Mouse (Mus musculus): Measurements from ENCODE around the gene Cd48. TPM values are rescaled to one million over a fixed set of nuclear protein-coding genes. Genes with fewer than 3 reads are reported as not detected.

Gene Cd48
- total and polyA plus RNA-seq, 2 experiments, result 2.4 to 5.3 TPM

DNA sequence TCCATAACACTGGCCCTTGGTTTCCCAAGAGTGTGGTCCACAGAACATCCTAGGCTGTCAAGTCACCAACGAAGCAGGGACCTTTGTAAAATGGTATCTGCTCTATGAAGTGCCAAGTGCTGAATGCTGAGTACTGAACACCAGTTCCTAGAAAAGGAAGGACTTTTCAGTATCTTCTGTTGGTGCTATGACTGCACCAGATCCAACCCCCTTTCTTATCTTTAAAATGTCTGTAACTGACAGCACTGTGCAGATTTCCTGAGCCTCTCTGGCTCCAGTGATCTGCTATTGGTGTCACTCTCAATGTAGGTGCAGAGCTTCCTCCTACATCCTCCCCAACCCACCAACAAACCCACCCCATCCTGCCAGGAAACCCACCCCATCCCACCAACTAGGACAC is 7.3 kb upstream of the Cd48 start:
- Histone ChIP-seq H3K79me2 (ENCODE audit: control insufficient read depth, insufficient read depth, low read length) (no peaks in the 10 kb centered on the region), H3K36me3 (ENCODE audit: control insufficient read depth, insufficient read depth, low read length) (no peaks in the 10 kb centered on the region), H3K9ac (ENCODE audit: low read depth, low read length) (no peak overlapping the region), H3K4me1 (ENCODE audit: control insufficient read depth, insufficient read depth, low read length) (no peaks in the 10 kb centered on the region), H3K4me3 (ENCODE audit: insufficient read depth, low read depth, low read length) (no peak overlapping the region), H3K27me3 (ENCODE audit: control insufficient read depth, insufficient read depth, low read length) (no peaks in the 10 kb centered on the region), H3K27ac (replicated peaks; ENCODE audit: insufficient read depth, low read depth, low read length) (no peak overlapping the region)
- WGBS, result 69% methylated on average over 1 of the region's 1 CpGs
- TF ChIP-seq CTCF (IDR thresholded peaks at IDR 0.05; ENCODE audit: low read depth, low read length), result no peak
- no peak for TF ChIP-seq POLR2A (IDR thresholded peaks at IDR 0.05; ENCODE audit: extremely low read depth, insufficient read depth, low read length)
- no peak for DNase-seq (ENCODE audit: extremely low read depth, low read depth, low spot score)

DNA sequence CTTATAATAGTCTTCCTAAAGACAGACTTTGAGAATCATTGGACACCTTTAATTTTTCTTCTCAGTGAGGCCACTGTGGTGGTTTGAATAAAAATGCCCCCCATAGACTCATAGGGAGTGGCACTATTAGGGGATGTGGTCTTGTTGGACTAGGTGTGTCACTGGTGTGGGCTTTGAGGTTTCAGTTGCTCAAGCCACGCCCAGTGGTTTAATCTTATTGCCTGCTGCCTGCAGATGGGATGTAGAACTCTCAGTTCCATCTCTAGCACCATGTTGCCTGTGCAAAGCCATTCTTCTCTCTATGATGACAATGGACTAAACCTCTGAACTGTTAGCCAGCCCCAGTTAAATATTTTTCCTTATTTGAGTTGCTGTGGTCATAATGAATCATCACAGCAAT is 4.1 kb upstream of the Cd48 start:
- Histone ChIP-seq H3K4me3 (ENCODE audit: insufficient read depth, low read depth, low read length) (no peak overlapping the region), H3K27ac (replicated peaks; ENCODE audit: insufficient read depth, low read depth, low read length) (no peak overlapping the region), H3K79me2 (ENCODE audit: control insufficient read depth, insufficient read depth, low read length) (no peaks in the 10 kb centered on the region), H3K9ac (ENCODE audit: low read depth, low read length) (no peak overlapping the region), H3K36me3 (ENCODE audit: control insufficient read depth, insufficient read depth, low read length) (no peaks in the 10 kb centered on the region), H3K4me1 (ENCODE audit: control insufficient read depth, insufficient read depth, low read length) (no peaks in the 10 kb centered on the region), H3K27me3 (ENCODE audit: control insufficient read depth, insufficient read depth, low read length) (no peaks in the 10 kb centered on the region)
- 76% methylated on average over 1 of the region's 1 CpGs for WGBS
- DNase-seq (ENCODE audit: extremely low read depth, low read depth, low spot score), result no peak
- no peak for TF ChIP-seq POLR2A (IDR thresholded peaks at IDR 0.05; ENCODE audit: extremely low read depth, insufficient read depth, low read length)
- no peak for TF ChIP-seq CTCF (IDR thresholded peaks at IDR 0.05; ENCODE audit: low read depth, low read length)

DNA sequence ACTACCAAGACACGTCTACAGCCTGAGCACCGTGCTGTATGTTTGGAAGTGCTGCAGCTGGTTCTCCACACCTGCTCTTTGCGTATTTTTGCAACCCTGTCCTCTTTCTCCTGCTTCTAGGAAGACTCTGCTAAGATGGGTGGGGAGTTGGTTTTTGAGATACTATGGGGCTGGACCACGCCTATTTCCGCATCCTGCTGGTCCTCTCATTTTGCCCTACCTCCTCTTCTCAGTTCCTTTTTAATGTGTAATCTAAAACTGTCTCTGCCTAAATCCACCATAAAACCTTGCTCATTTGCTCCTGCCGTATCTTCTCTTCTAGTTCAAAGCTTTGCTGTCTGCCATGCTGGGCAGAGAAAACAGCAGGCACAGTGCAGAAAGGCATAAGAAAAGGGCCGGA is 800 bp upstream of the Cd48 start:
- Histone ChIP-seq H3K36me3 (ENCODE audit: control insufficient read depth, insufficient read depth, low read length) (no peaks in the 10 kb centered on the region), H3K4me1 (ENCODE audit: control insufficient read depth, insufficient read depth, low read length) (no peaks in the 10 kb centered on the region), H3K9ac (ENCODE audit: low read depth, low read length) (no peak overlapping the region), H3K27me3 (ENCODE audit: control insufficient read depth, insufficient read depth, low read length) (no peaks in the 10 kb centered on the region), H3K4me3 (ENCODE audit: insufficient read depth, low read depth, low read length) (no peak overlapping the region), H3K79me2 (ENCODE audit: control insufficient read depth, insufficient read depth, low read length) (no peaks in the 10 kb centered on the region), H3K27ac (replicated peaks; ENCODE audit: insufficient read depth, low read depth, low read length) (no peak overlapping the region)
- peak; percentile 19 for DNase-seq (ENCODE audit: extremely low read depth, low read depth, low spot score)
- TF ChIP-seq CTCF (IDR thresholded peaks at IDR 0.05; ENCODE audit: low read depth, low read length), result no peak
- TF ChIP-seq POLR2A (IDR thresholded peaks at IDR 0.05; ENCODE audit: extremely low read depth, insufficient read depth, low read length), result no peak
- WGBS, result 79% methylated on average over 7 of the region's 7 CpGs

DNA sequence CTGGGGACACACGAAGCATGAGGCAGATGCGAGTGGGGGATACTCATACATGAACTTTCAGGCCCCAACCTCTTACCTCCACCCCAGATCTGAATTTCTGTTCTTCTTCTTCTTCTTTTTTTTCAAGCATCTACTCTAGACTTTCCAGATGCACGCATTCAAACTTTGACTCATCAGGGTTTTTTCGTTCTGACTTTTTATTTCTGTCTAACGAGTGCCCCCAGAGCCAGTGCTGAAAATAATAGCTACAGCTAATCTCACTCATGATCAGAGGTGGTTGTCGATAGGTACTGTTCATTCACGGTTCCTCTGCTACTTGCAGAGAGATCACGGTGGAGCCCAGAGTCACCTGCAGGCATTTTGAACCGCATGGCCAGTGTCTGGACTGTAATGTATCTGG is 3.1 kb downstream of the Cd48 start:
- no peak overlapping the region for H3K27ac ChIP-seq (replicated peaks; ENCODE audit: insufficient read depth, low read depth, low read length)
- H3K36me3 ChIP-seq (ENCODE audit: control insufficient read depth, insufficient read depth, low read length), result no peaks in the 10 kb centered on the region
- no peak overlapping the region for H3K9ac ChIP-seq (ENCODE audit: low read depth, low read length)
- H3K4me1 ChIP-seq (ENCODE audit: control insufficient read depth, insufficient read depth, low read length), result no peaks in the 10 kb centered on the region
- no peaks in the 10 kb centered on the region for H3K79me2 ChIP-seq (ENCODE audit: control insufficient read depth, insufficient read depth, low read length)
- DNase-seq (ENCODE audit: extremely low read depth, low read depth, low spot score), result no peak
- H3K4me3 ChIP-seq (ENCODE audit: insufficient read depth, low read depth, low read length), result no peak overlapping the region
- TF ChIP-seq POLR2A (IDR thresholded peaks at IDR 0.05; ENCODE audit: extremely low read depth, insufficient read depth, low read length) (no peak), CTCF (IDR thresholded peaks at IDR 0.05; ENCODE audit: low read depth, low read length) (no peak)
- WGBS, result 86% methylated on average over 9 of the region's 9 CpGs
- H3K27me3 ChIP-seq (ENCODE audit: control insufficient read depth, insufficient read depth, low read length), result no peaks in the 10 kb centered on the region

DNA sequence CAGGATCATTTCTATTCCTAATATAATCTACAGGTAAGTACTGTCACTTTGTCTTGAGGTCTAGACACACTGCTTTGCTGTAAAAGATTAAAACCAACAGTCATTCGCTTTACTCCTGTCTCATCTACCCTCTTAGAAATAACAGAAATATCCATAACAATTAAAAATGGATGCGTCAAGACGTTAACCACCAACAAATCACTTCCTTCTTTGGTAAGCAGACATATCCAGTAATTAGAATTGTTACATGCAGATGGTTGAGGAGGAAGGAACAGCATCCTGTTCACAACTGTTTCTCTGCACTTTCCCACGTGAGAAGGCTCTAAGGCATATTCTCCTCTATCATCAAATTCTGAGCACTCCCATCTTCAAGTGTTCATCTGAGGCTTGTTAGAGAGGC is 5.5 kb downstream of the Cd48 start:
- Histone ChIP-seq H3K79me2 (ENCODE audit: control insufficient read depth, insufficient read depth, low read length) (no peaks in the 10 kb centered on the region), H3K27me3 (ENCODE audit: control insufficient read depth, insufficient read depth, low read length) (no peaks in the 10 kb centered on the region), H3K4me1 (ENCODE audit: control insufficient read depth, insufficient read depth, low read length) (no peaks in the 10 kb centered on the region), H3K36me3 (ENCODE audit: control insufficient read depth, insufficient read depth, low read length) (no peaks in the 10 kb centered on the region), H3K27ac (replicated peaks; ENCODE audit: insufficient read depth, low read depth, low read length) (no peak overlapping the region), H3K9ac (ENCODE audit: low read depth, low read length) (no peak overlapping the region), H3K4me3 (ENCODE audit: insufficient read depth, low read depth, low read length) (no peak overlapping the region)
- WGBS, result 73% methylated on average over 4 of the region's 4 CpGs
- TF ChIP-seq CTCF (IDR thresholded peaks at IDR 0.05; ENCODE audit: low read depth, low read length) (no peak), POLR2A (IDR thresholded peaks at IDR 0.05; ENCODE audit: extremely low read depth, insufficient read depth, low read length) (no peak)
- DNase-seq (ENCODE audit: extremely low read depth, low read depth, low spot score), result no peak

DNA sequence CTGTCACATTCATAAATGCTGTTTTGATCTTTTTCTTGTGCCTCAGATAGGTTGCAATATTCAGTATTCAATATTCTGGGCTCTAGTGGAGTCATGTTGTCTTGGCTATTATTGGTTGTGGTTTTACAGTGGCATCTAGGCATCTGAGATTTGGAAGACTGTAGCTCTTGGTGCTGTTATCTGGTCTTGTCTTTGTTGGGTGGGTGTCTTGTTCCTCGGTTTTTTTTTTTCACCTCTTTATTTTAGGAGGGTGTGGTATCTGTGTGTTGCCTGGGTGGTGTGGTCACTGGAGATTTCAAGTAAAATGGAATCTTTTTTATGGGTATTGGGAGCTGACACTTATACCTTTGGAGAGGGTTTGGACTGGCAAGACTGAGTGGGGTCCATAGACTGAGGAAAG is 12.1 kb downstream of the Cd48 start:
- H3K4me3 ChIP-seq (ENCODE audit: insufficient read depth, low read depth, low read length), result no peak overlapping the region
- TF ChIP-seq CTCF (IDR thresholded peaks at IDR 0.05; ENCODE audit: low read depth, low read length) (no peak), POLR2A (IDR thresholded peaks at IDR 0.05; ENCODE audit: extremely low read depth, insufficient read depth, low read length) (no peak)
- WGBS, result 72% methylated on average over 1 of the region's 1 CpGs
- H3K36me3 ChIP-seq (ENCODE audit: control insufficient read depth, insufficient read depth, low read length), result no peaks in the 10 kb centered on the region
- H3K4me1 ChIP-seq (ENCODE audit: control insufficient read depth, insufficient read depth, low read length), result no peaks in the 10 kb centered on the region
- no peak overlapping the region for H3K9ac ChIP-seq (ENCODE audit: low read depth, low read length)
- DNase-seq (ENCODE audit: extremely low read depth, low read depth, low spot score), result no peak
- H3K79me2 ChIP-seq (ENCODE audit: control insufficient read depth, insufficient read depth, low read length), result no peaks in the 10 kb centered on the region
- no peaks in the 10 kb centered on the region for H3K27me3 ChIP-seq (ENCODE audit: control insufficient read depth, insufficient read depth, low read length)
- no peak overlapping the region for H3K27ac ChIP-seq (replicated peaks; ENCODE audit: insufficient read depth, low read depth, low read length)

All from liver, adult 2 months (tissue).